Mouse (Mus musculus) T-helper 1 cell (primary cell): Measurements from ENCODE around the gene Oas1f.
"Not testable (repeated sequence)": the region's sequence is repeated elsewhere in the genome, so short reads cannot be mapped to it uniquely, and the experiment has no call there.

Source experiments
- in situ Hi-C: fragments of 300-600 bp; cut with MboI, MseI; formaldehyde crosslinking; loops from one replicate; pipeline ENCODE4 v1.15.1; 2025; ENCODE audit warnings: high pct_unique_total_duplicates

Gene Oas1f

DNA sequence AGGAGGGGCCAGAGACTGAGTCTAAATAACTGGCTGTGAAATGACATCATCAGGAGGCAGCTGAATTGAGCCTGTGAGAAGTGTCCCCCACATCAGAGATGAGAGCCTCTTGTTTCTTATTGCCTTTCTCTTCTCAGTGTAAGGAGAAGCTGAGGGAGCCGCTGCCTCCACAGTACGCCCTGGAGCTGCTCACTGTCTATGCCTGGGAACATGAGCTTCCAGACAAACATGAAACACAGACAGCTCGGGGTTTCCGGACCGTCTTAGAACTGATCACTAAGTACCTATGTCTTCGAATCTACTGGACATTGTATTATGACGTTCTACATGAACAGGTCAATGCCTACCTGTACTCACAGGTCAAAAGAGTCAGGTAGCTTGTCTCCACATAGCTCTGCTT, 23.6 kb downstream of the Oas1f start:
- in situ Hi-C loops = no loop called here

DNA sequence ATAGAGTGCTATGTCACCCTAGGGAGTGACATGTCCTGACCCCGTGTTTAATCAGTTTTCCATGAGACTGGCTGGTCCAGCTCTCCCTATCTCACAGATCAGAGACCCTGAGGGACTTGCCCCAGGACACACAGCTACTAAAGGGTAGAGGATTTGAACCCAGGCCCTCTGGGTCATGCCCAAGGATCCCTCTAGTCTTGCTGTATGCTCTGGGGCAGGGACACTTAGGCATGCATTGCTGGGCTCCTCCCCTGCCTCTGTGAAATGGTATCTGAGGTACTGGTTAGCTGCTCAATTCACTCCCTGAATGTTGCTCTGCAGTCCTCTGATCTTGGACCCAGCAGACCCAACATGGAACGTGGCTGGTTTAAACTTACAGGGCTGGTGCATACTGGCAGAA, 24.3 kb downstream of the Oas1f start:
- in situ Hi-C loops = no loop called here

DNA sequence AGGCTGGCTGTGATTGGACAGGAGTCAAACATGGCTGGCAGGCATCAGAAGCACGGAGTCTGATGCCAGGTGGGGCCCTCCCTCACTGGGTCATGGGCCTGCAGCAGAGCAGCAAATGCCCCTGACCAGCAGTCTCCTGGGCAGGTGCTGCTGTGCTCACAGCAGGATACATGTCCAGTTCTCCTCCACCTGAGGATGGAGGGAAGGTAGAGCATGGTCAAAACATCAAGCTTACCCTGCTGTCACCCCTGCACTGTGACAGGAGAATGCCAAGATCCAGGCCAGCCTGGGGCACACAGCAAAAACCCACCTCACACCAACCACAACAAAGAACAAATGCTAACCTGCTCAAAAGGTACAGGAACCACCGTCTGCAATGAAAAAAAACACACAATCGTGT, 29.7 kb downstream of the Oas1f start:
- in situ Hi-C loops = not testable (repeated sequence)

DNA sequence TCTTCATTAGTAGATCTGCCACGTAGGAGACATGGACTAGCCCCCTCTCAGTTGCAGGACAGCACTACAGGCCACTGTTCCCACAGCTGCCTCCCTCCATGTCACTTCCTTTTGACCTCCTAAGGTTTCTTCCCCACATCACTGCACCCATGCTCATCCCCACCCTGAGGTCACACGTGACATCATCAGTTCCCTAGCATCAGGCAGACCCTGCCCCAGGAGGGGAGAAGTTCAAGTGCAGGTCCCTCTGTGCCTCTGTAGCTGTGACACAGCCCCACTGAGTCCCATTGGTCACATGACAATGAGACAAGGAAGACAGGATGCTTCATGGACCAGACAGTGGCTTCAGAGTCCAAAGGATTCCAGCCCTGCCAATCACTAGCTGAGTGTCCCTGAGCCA, 30.2 kb downstream of the Oas1f start:
- in situ Hi-C loops = not testable (repeated sequence)

DNA sequence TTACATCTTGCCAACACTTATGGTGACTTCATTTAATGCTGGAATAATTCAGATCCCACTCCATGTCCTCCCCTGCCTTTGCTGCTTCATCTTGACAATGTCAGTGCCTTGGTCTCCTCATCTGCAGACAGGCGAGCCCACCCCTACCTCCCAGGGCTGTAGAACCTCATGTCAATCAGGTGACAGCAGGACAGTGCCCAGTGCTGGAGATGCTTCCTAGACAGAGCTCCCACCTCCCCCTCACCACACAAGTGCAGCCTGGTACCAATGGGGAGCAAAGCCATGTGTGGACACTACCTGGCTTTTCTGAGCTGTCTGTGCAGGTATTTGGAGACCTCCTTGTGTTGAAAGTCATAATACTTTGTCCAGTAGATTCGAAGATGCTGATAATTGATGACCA, 31.6 kb downstream of the Oas1f start:
- in situ Hi-C loops = not testable (repeated sequence)

DNA sequence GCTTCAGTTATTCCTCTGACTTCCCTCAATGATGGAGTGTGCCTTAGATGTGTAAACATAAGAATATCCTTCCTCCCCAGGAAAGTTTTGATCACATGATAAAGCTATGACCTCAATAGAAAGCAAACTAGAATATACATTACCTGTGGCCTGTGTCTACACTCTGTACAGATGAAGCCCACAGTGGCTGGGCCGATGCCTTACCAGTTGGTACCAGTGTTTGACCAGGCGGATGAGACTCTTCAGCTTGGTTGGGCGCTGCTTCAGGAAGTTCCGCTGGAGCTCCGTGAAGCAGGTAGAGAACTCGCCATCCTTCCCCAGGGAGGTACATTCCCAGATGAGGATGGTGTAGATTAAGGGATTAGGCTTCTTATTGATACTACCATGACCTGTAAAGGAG, 34.5 kb downstream of the Oas1f start:
- in situ Hi-C loops = not testable (repeated sequence)

DNA sequence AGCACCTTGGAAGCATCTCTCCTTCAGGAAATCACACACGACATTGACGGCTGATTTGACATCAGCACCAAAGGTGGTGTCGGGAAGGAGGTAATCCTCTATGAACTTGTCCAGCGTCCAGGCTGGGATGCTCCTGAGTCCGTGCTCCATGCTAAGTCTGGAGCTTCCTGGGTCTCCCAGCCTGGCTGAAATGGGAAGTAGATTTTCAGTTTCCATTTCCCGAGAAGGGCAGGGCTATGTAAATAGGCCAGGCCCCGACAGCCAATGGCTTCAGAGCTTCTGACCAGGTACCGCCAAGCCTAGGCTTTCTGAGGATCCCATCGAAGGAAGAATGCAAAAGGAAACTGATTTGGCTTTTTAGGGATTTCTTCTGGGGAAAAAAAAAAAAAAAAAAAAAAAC, 40.2 kb downstream of the Oas1f start, which contains the start of gene Oas1g:
Oas1g (minus strand) TSS at position 201 of the 400 bp plus-strand sequence.
- in situ Hi-C loops = not testable (repeated sequence)

DNA sequence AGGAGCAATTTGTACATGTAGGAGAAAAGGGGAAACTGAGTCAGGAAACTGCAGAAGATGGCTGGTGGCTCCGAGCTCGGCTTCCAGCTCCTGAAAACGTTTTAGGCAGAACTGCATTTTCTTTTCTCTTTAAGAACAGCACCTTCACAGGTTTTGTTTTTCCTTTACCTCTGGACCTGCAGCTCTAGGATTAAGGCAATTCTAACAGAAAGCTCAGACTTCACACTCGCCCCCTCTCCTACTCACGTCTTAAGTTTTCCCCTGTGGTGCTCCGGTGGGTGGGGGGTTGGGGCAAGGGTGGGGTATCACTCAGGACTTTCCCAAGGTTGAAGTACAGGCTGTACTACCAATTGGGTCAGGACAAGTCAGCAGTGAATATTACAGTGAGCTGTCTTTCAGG, 40.7 kb downstream of the Oas1f start:
- in situ Hi-C loops = no loop called here

DNA sequence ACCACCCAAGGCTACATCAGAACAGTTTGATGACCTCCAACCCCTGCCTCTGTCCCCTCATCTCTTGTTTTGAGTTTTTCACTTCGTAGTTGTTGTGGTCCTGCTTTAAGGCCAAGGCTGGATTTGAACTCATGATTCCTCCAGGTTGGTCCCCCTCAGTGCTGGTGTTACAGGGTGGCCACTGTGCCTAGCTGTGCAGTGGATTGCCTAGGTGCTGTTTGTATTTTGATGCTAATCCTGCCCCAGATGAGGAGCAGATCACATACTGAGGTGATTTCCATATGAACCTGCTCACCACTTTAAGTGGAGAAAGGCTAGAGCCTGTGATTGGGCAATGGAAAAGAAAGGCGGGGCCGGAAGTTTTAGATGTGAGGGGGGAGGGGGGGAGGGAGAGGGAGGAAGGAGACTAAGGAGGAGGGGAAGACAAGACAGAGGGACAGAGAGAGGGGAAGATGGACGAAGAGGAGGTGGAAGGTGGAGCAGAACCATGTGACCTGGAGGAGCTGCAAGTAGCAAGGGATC, 41.2 kb downstream of the Oas1f start:
- in situ Hi-C loops = not testable (repeated sequence)

DNA sequence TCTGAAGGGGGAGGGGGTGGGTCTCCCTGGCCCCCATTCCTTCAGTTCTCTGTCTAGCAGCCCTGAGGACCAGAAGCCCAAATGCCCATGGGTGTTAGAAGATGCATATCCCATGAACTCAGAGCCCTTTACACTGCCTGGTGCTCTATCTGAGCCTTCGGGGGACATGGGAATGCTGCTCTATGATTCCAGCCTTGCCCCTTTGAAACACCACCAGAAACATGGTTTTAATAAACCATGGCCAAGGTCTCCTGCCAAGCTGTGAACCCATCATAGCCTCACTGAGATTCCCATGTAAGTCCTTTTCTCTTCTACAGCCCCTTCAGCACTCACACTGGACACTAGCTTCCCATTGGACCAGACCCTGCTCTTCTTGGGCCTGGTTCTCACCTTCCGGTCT, 42.9 kb downstream of the Oas1f start:
- in situ Hi-C loops = no loop called here

DNA sequence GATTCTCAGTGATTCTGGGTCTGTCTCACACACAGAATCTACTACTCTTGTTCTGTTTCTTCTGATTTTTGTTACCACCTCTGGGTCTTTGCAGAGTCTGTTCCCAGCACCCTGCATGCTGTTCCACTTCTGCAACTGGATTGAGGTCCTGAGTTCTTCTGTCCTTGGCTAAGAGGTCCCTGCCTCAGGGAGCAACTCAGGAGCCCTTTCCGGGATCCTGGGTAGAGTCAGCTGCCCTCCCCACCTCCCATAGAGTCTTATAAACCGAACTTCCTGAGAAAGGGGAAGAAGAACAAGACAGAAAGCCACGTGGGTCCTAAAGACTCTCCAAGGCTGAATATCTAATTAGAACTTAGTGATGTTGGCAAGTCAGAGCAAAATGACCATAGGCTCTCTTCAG, 43.8 kb downstream of the Oas1f start:
- in situ Hi-C loops = no loop called here

DNA sequence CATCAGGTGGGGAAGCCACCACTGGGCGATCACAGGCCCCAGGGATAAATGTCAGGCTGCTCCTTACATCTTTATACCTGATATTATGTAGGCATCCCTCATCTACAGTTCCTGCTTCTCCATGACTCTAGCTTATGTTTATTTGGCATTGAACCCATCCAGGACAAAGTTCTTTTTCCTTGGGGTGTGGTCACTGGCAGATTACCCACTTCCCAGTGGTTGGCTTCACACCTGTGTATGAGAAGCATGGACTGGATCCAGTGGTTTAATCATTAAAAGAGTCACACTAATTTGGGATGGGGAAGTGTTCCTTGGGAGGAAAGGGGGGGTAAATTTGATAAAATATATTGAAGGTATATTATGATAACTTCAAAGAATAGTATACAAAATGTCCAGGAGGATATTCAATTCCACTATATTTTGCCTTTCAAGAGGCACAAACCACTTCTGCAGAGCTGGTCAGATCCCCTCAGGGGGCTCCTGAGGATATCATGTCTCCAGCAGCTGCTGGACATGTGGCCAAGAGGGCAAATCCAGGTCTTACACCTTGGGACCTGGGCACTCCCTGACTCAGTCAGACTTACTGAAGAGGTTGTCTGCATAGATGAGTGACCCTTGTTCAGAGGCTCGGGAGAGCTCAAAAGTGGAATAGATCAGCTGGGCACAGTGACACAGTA, 44.5 kb downstream of the Oas1f start:
- in situ Hi-C loops = not testable (repeated sequence)

DNA sequence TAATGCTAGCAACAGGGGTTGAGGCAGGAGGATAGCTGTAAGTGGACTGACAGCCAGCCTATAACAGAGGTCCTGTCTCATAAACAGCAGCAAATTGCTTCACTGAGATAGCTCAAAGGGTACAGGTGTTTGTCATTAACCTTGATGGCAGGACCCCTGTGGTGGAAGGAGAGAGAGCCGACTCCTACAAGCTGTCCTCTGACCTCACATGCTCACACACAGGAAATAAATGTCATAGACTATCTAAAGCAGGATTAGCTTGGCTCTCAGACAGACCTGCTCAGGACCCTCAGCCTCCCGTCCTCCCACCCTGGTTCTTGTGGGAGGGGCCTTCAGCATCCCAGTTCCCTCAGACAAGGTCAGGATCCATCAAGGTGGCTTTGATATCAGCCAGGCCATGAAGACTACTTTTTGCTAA, 45.1 kb downstream of the Oas1f start:
- in situ Hi-C loops = no loop called here

DNA sequence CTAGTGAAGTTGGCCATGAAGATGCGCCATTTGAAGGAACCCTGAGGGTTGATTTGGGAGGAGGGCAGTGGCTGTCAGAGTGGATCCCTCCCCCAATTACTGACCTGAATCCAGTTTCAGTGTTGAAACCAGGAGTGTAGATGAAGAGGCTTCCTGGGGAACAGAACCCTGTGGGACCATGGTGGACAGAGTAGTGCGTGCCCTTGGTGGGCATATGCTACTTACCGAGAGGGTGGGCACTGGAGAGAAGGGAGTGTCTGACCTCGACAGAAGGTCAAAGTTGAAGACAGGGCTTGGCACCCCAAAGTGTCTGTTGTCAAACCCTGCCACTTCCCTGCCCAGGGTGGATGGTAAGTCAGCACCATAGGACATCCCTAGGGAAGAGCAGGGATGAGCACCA, 46.7 kb downstream of the Oas1f start:
- in situ Hi-C loops = not testable (repeated sequence)

DNA sequence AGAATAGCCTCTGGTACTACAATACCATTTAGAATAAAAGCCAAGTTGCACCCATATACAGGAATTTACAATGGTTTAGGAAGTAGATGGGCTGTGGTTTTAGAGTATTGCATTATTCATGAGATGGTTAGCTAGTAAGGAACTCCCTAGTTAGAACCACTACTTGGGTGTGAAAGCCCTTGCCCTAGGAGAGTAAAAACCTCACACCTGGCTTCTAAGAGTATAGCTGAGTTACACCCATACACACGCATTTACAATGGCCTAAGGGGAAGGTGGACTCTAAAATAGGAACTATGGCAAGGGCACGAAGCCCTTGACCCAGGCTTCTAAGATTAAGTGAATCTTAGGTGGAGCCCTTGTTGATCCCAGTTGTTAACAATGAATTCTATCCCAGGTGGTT, 47.5 kb downstream of the Oas1f start:
- in situ Hi-C loops = not testable (repeated sequence)

DNA sequence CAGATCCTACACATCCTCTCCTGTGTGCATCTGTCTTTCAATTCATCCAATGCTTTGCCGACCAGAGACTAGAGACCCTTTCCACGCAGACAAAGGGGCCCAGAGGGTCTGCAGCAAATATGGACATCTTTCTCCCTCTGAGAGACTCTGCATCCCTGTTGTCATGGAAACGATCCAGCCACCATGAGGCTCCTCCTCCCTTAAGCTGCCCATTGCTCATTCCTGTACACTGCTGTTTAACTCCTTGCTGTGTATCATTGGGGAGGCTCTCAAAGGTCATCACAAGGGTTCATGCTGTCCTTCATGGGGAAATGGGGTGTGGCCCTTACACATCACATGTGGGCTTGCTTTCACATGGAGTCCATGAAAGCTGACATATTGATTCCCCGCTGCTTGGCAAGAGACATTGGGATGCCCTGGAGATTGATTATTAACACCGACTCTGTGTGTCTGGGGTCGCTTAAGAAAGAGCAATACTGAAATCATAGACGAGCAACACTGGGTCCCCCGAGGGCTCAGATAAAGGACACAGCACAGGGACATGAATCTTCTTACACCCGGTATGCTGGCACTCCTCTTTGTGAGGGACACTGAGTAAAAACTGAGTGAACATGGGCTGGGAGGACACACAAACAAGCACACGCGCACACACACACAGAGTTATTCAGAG, 48.2 kb downstream of the Oas1f start:
- in situ Hi-C loops = no loop called here

DNA sequence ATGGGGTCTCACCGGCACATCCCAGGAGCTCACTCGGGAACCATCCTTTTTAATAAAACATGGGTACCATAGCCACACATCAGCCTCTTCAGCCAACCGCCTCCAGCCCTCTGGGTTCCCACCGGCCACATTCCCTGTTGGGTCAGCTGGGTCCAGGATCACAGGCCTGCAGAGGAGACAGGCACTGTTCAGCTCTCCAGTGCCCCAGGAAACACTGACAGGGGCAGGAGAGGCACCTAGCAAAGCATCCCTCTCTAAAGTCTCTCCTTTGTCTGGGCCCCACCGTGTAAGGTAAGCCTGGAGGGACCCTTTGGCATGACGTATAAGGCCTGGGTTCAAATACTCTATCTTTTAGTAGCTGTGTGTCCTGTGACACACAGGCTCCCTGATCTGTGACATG, 51.1 kb downstream of the Oas1f start:
- in situ Hi-C loops = no loop called here

DNA sequence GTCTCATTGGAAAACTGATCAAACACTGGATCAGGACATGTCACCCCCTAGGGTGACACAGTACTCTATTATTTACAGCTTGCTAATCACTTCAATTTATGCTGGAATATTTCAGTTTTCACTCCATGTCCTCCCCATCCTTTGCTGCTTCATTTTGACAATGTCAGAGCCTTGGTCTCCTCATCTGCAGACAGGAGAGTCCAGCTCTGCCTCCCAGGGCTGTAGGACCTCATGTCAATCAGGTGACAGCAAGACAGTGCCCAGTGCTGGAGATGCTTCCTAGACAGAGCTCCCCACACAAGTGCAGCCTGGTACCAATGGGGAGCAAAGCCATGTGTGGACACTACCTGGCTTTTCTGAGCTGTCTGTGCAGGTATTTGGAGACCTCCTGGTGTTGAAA, 51.6 kb downstream of the Oas1f start:
- in situ Hi-C loops = no loop called here

DNA sequence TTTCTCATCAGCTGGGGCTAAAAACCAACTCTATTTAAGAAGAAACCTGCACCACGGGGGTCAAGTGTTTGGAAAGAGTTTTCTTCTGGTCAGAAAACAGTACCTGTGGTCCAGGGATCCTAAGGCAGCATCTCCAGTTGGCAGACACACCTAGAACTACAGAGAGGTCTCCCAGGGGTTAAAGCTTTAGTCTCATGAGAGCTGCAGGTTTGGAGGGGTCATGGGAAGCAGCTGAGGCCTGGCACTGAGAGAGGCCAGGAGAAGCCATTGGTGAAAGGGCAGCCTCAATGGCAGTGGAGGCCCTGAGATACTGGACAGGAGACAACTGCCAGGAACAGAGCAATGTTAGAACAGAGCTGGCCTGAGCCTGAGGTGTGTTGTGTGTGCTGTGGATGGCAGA, 53.5 kb downstream of the Oas1f start:
- in situ Hi-C loops = no loop called here

DNA sequence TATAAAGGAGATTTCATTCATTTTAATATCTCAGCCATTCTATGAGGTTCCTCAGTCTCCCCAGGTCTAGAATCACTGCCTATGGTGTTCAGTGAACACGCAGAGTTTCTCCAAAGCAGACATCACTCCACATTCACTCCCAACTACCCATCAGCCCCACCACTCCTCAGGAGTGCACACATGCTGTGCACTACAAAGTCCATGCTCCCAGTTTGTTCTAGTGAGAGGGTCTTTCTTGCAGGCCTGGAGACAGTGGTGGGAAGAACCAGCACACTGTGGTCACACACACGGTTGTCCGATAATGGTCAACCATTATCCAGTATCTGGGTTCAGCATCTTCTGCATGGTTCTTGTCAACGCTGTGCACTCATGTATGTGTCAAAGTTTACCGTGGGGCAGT, 54.9 kb downstream of the Oas1f start:
- in situ Hi-C loops = no loop called here

DNA sequence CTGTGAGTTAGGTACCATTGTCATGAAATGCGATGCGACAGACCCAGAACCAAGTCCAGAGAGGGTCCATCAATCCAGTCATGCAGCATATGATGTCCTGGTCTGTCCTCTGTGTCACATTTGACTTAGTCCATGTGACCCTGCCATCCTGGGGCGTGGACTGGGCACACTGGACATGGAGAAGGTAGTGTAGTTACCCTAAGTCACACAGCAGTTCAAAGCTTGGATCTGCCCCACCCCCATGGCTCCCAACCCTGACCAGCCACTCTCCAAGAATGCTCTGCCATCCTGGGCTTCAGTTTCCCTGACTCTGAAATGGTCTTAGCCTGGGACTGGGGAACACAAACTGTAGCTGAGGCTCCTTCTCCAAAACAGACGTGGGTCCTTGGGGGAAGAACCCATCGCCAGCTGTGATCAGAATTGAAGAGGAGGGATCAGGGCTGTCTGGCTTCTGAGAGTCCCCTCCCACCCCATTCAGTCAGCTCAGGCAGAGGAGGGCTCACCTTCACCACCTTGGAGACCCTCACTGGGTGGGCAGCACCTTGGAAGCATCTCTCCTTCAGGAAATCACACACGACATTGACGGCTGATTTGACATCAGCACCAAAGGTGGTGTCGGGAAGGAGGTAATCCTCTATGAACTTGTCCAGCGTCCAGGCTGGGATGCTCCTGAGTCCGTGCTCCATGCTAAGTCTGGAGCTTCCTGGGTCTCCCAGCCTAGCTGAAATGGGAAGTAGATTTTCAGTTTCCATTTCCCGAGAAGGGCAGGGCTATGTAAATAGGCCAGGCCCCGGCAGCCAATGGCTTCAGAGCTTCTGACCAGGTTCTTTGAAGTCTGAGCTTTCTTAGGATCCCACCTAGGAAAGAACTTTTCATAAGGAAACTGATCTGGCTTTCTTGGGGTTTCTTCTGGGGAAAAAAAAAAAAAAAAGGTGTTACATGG, 59.9 kb downstream of the Oas1f start, which contains the start of gene Oas1a:
Oas1a (minus strand) TSS at position 731 of the 943 bp plus-strand sequence.
- in situ Hi-C loops = not testable (repeated sequence)
